Mouse (Mus musculus) kidney, adult 8-10 months (tissue): Measurements from ENCODE around the gene Gm49339.
"Not testable (repeated sequence)": the region's sequence is repeated elsewhere in the genome, so short reads cannot be mapped to it uniquely, and the experiment has no call there.

Experiments
- DNase-seq, 2 experiments: peaks; one replicate each; pipeline ENCODE4 v3.0.0; 2022

The Gm49339 gene

GRCm38 (mm10) chr10:51480397-51480796, at the start of gene Gm49339, which contains the start of gene Lilr4b:
TSS of gene Gm49339 (plus strand) at chr10:51480612.
TSS of gene Lilr4b (plus strand) at chr10:51480632.
- DNase-seq: not testable (repeated sequence)

- no peak for DNase-seq
These were observed 47.5 kb upstream of the Gm49339 start for GRCm38 (mm10) chr10:51432940-51433339.

DNA sequence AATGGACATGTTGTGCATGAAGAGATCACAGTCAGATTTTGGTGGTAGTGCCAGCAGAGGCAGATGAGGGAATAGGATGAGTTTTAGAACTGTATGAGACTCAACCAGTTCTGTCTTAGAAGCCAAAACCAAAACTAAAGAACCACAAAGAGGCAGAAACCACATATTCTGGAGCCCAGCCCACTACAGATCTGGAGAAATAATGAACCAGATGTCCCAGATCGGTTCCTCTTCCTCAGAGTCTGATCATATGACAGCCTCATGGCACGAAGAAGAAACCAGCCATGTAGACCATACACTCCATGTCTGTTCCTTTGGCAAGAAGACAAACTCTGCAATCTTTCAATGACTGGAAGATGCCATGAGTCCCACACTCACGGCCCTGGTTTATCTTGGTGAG, 44.7 kb upstream of the Gm49339 start:
- DNase-seq: no peak

- DNase-seq: no peak
These were observed 28.8 kb upstream of the Gm49339 start for GRCm38 (mm10) chr10:51451610-51452009.

DNA sequence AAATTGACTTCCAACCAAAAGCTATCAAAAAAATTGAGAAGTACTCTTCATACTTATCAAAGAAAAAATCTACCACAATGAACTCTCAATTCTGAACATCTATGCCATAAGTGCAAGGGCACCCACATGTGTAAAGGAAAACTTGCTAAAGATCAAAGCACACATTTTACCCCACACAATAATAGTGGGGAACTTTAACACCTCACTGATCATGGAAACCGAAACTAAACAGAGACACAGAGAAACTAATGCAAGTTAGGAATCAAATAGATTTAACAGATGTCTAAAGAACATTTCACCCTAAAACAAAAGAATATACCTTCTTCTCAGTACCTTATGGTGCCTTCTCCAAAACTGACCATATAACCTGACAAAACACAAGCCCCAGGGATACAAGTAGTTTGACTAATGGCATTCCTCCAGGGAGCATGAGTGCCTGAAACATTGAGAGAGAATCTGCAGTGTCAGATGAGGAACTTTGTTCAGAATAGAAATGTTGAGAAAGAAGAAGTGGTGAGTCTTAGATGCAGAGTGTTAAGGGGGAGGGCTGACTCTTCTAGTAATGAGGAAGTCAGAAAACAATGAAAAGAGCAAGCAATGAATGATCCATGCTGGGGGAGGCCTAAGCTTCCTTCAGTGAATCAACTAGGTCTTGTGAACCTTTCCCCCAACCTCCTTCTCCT, 26.7 kb upstream of the Gm49339 start:
- DNase-seq: no peak

DNA sequence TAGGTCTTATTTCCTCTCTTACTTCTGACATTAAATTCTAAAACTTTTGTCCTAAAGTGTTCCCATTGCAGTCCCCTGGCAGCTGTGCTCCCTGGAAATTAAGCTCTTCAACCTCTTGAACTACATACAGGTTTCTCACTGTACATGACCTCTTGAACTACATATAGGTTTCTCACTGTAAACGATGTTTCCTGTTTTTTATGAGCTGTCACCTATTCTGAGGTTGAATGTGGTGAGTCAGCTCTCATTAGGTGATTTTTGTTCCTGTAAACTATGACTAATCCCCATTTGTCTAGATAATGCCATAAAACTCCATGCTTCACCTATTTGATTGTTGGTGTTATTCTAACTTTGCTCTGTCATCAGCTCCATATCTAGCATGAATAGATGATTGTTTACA, 26.0 kb upstream of the Gm49339 start:
- no peak for DNase-seq

DNA sequence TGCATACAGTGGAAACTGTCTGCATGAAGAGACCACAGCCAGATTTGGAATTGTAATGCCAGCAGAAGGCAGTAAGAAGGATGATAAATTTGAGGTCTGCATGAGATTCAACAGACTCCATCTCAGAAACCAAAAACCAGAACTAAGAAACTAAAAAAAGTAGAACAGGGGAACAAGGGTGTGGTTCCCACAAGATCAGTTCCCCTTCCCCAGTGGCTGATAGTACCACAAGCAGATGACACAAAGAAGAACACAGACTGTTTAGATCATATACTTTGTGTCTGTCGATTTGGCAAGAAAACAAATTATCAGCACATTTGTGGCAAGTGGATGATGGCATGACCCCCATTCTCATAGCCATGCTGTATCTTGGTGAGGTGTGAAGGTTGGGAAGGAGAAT, 24.6 kb upstream of the Gm49339 start:
- no peak for DNase-seq

GRCm38 (mm10) chr10:51456369-51456768, 24.0 kb upstream of the Gm49339 start:
- DNase-seq: no peak

- DNase-seq: not testable (repeated sequence)
These were observed 16.6 kb upstream of the Gm49339 start for GRCm38 (mm10) chr10:51463800-51464199.

DNA sequence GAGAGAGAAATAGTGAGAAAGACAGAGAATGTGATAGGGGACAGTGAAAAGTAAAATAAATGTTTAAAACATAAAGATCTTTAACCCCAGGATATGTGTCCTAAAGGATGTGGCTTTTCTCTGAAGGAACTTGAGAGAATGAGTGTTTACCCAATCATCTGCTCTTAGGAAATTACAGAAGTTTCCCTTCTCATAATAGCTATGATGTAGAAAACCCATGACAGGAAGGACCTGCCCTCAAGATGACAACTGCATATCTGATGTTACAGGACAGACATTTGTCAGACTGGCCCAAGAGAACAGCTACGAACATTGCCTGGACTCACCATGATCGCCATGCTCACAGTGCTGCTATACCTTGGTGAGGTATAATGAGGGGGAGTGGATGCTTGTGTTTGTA, 10.3 kb downstream of the Gm49339 start, which contains the start of gene Lilrb4a:
Gene Lilrb4a (plus strand): TSS at position 266 of the 400 bp plus-strand sequence.
- not testable (repeated sequence) for DNase-seq

GRCm38 (mm10) chr10:51520021-51520420, 39.6 kb downstream of the Gm49339 start:
- DNase-seq: no peak

DNA sequence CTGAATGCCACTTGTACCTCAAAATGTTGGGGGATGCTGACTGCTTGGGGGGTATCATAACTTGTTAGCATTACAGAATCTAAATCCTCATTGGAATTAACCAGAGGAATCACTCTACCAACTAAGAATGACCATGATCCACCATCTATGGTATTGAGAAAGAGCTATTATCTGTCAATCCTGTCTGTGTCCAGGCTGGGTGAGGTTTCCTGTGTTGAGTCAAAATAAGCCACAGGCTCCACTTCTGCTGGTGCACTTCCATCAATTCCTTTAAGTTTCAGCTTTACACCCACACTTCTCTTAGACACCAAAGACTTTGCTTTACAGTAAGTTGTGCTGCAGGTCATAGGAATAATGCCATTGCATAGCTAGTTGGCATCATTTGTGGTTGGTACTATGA, 41.0 kb downstream of the Gm49339 start:
- no peak for DNase-seq

- DNase-seq: no peak
These were observed 45.7 kb downstream of the Gm49339 start for GRCm38 (mm10) chr10:51526090-51526489.

- no peak for DNase-seq
These were observed 46.2 kb downstream of the Gm49339 start for GRCm38 (mm10) chr10:51526633-51527032.

GRCm38 (mm10) chr10:51528840-51529434, 48.5 kb downstream of the Gm49339 start:
- DNase-seq: no peak

- no peak for DNase-seq
These were observed 49.1 kb downstream of the Gm49339 start for GRCm38 (mm10) chr10:51529497-51529896.

DNA sequence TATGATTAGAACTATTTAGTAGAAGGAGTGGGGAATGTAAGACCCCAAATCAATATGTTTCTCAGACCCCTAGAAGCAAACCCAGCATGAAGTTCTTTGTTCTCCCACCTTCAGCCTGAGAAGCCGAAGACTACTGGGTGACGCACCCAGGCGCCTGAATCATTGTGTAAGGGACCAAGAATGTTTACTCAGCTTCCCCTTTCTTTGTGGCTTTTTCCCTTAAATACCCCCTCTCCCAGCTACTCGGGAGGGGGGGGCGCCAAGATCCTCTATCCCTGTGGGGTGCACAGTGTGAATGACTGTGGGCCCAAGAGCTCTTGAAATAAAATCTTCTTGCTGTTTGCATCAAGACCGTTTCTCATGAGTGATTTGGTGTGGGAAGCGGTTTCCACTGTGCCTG, 50.4 kb downstream of the Gm49339 start:
- no peak for DNase-seq
